Mouse (Mus musculus) limb, embryonic 14.5 days (tissue): ENCODE measurements at regions not wholly inside any gene's neighbourhood (a gene's known extent, or its start where the extent isn't known, plus 50 kb on each side); places are given as distances from the start of the nearest gene placed in this dataset.

ENCODE experiments used
- ATAC-seq: fragments of 200-750 bp; cut with Nextera tagmentation; 2 replicates; pipeline ENCODE4 v1.8.0; 2017; ENCODE audit warnings: low read depth, moderate number of reproducible peaks, moderate TSS enrichment; ENCODE audit not compliant: low FRiP score
- DNase-seq: peaks from one replicate; pipeline ENCODE4 v3.0.0-alpha.2; 2015; ENCODE audit warnings: low spot score
- H3K27ac ChIP-seq: fragments of 300-500 bp; sonication (generic); replicated peaks from 2 replicates; pipeline ENCODE4 v1.5.1; 2014; ENCODE audit warnings: low read depth, mild to moderate bottlenecking, low read length, moderate library complexity, mixed read lengths
- H3K27me3 ChIP-seq: fragments of 300-500 bp; sonication (generic); 2 replicates; pipeline ENCODE4 v1.6.1; 2014; ENCODE audit warnings: low read length, mixed read lengths; ENCODE audit not compliant: control insufficient read depth, insufficient read depth
- H3K36me3 ChIP-seq: fragments of 300-500 bp; sonication (generic); 2 replicates; pipeline ENCODE4 v1.6.1; 2014; ENCODE audit warnings: mild to moderate bottlenecking, low read length, moderate library complexity, mixed read lengths; ENCODE audit not compliant: control insufficient read depth, insufficient read depth
- H3K4me1 ChIP-seq: fragments of 300-500 bp; sonication (generic); 2 replicates; pipeline ENCODE4 v1.6.1; 2014; ENCODE audit warnings: antibody characterized with exemption, low read length, mixed read lengths; ENCODE audit not compliant: control insufficient read depth, insufficient read depth
- H3K4me2 ChIP-seq: fragments of 300-500 bp; sonication (generic); replicated peaks from 2 replicates; pipeline ENCODE4 v1.6.1; 2014; ENCODE audit warnings: low read depth, mild to moderate bottlenecking, low read length, moderate library complexity; ENCODE audit not compliant: severe bottlenecking
- H3K4me3 ChIP-seq: fragments of 300-500 bp; sonication (generic); replicated peaks from 2 replicates; pipeline ENCODE4 v1.5.1; 2014; ENCODE audit warnings: low read length
- H3K9ac ChIP-seq: fragments of 300-500 bp; sonication (generic); 2 replicates; pipeline ENCODE4 v1.6.1; 2014; ENCODE audit warnings: mild to moderate bottlenecking, low read depth, low read length, moderate library complexity; ENCODE audit not compliant: severe bottlenecking
- H3K9me3 ChIP-seq: fragments of 300-500 bp; sonication (generic); 2 replicates; pipeline ENCODE4 v1.6.1; 2016; ENCODE audit warnings: low read length; ENCODE audit not compliant: control insufficient read depth
- POLR2A ChIP-seq: fragments of 200-500 bp; IDR thresholded peaks from 2 replicates; pipeline ENCODE4 v1.8.0; 2012; ENCODE audit warnings: inconsistent platforms, mild to moderate bottlenecking, moderate library complexity, borderline replicate concordance; ENCODE audit not compliant: insufficient read depth, insufficient read length; ENCODE audit errors: extremely low read depth
- WGBS: fragments of 180-500 bp; shearing (Covaris S2); extraction: QIAGEN DNeasy Blood & Tissue Kit; methylation state at CpG from one replicate; pipeline ENCODE4 v1.1.7; 2014; 5-methylcytosine and 5-hydroxymethylcytosine counted together

DNA sequence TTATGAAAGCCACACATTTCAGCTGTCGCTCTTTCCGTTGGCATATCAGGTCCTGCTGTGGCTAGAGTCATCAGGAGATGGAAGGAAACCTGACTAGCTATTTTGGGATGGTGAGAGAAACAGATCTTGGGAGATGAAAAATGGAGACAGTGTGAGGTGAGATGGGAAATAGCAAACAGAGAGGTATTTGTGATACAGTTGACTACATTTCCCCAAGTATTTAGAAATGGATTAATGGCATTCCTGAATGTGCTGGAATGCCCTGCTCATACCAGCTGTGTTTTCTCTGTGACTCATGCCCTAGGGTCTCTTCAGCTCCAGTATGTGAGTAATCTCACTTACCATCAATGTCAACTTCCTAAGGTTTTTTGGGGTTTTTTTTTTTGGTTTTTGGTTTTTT is 67.5 kb upstream of the Zfp462 start:
- H3K4me2 ChIP-seq = no peak overlapping the region
- 0 out of 2 replicates have a peak, but pooled peaks have one; percentile 34 for ATAC-seq
- no peaks in the 10 kb centered on the region for H3K27me3 ChIP-seq
- TF ChIP-seq POLR2A = no peak
- H3K36me3 ChIP-seq = no peaks in the 10 kb centered on the region
- 68% methylated on average over 2 of the region's 2 CpGs for WGBS
- no peak overlapping the region for H3K9ac ChIP-seq
- H3K4me3 ChIP-seq = no peak overlapping the region
- H3K27ac ChIP-seq = no peak overlapping the region
- DNase-seq = no peak
- no peaks in the 10 kb centered on the region for H3K9me3 ChIP-seq
- H3K4me1 ChIP-seq = no peaks in the 10 kb centered on the region

DNA sequence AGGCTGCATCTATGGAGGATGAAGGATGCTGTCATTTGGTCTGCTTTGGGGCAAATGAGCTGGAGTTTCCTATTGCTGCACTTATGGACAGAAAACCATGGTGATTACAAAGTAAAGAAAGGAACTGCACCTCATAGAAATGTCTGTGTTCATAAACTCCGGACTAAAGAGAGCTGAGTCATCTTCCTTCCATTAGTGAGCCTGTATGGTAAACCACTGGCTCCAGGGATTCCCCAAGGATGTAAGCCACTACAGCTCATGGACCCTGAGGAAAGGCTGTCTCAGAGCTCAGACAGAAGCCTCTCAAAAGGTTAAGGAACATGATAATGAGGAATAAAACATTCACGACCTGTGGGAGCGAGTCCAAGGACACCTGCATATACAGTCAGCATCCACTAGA is 66.3 kb upstream of the Zfp462 start:
- Histone ChIP-seq H3K4me1 (no peaks in the 10 kb centered on the region), H3K9me3 (no peaks in the 10 kb centered on the region), H3K27ac (no peak overlapping the region), H3K27me3 (no peaks in the 10 kb centered on the region), H3K9ac (no peak overlapping the region), H3K4me3 (no peak overlapping the region), H3K4me2 (no peak overlapping the region), H3K36me3 (no peaks in the 10 kb centered on the region)
- no peak for TF ChIP-seq POLR2A
- no peak for ATAC-seq
- DNase-seq = no peak
- WGBS = 82% methylated on average over 3 of the region's 3 CpGs

DNA sequence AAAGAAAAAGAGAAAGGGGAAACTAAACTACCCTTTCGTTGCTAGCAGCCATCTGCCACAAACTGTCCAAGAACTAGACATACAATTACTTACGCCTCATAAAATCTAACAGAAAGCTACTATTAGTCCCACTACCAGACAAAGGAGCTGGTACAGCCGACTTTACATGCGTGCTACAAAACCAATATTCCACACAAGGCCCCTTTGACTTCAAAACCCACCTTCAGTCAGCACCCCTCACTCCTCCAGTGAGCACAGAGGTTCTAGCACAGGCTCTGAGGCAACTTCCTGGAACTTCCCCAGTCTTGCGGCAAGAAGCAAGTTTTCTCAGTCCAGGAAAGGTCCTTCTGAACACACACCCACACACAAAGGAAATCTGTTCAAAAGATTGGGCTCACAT is 51.6 kb upstream of the Zfp462 start:
- H3K9ac ChIP-seq = no peak overlapping the region
- H3K4me3 ChIP-seq = no peak overlapping the region

More for the DNA sequence above, 51.6 kb upstream of the Zfp462 start:
- no peaks in the 10 kb centered on the region for H3K27me3 ChIP-seq
- H3K4me2 ChIP-seq = no peak overlapping the region
- no peak for TF ChIP-seq POLR2A
- H3K4me1 ChIP-seq = no peaks in the 10 kb centered on the region
- H3K9me3 ChIP-seq = no peaks in the 10 kb centered on the region
- no peaks in the 10 kb centered on the region for H3K36me3 ChIP-seq
- WGBS = 42% methylated on average over 5 of the region's 5 CpGs
- no peak for DNase-seq
- no peak overlapping the region for H3K27ac ChIP-seq
- ATAC-seq = no peak
